Mouse (Mus musculus): ENCODE measurements around the gene Mttp.

DNA sequence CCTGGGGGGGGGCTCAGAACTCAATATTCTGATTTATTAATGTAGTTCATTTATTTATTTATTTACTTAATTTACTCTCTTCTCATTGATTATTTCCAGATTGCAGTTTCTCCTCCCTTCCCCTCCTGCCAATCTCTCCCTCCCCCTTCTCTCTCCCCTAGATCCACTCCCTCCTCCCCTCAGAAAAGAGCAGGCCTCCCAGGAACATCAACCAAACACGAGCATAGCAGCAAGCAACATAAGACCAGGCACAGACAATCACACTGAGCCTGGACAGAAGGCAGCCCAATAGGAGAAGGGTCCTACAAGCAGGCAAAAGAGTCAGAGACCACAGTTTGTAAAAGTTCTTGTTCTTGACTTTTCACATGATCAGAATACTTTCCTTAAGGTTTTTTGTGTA is 73.8 kb downstream of the Mttp start:
- TF ChIP-seq CTCF (IDR thresholded peaks at IDR 0.05; ENCODE audit: low read depth, low read length) (no peak), POLR2A (IDR thresholded peaks at IDR 0.05; ENCODE audit: insufficient read depth, low read length) (no peak), EP300 (IDR thresholded peaks at IDR 0.05; ENCODE audit: insufficient read depth, low read depth, low read length) (no peak)
